Mouse (Mus musculus): ENCODE data around the gene Olfml2b.

DNA sequence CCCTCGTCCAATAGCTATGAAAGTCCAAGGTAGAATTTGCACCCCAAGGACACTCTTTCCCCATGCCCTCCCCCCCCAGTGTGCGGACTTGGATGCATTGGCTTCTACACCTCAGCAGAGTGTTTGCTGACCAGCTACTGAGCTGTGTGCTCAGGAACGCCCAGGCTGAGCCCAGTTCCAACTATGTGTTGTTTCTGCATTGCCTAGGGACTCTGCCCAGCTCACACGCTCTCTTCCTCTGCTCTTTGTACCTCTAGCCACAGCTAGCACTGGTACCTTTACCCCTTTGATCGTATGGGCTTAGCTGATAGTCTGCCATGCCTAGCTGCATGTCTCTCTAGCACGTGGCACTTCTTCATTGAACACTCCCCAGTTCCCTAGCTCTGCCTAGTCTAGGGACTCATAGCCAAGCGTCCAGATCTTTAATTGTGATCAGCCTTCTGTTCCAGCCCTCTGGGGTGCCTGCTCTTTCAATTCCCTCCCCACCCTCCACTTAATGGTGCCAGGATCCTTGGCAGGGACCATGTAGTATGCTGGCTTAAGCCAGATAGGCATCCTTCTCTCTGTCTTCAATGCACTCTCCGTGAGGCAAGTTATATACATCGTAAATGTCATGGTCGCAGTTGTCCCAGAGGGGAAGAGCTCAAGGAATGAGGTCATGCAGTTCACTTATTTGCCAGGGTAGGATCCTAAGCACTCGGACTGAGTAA lies 12.3 kb downstream of the Olfml2b start:
- TF ChIP-seq CTCF (IDR thresholded peaks at IDR 0.05; ENCODE audit: extremely low read depth, insufficient read depth, low read length): no peak
- TF ChIP-seq POLR2A (IDR thresholded peaks at IDR 0.05; ENCODE audit: extremely low read depth, insufficient read depth, low read length): no peak

Measured in cortical plate, adult 2 months (tissue).